Mouse (Mus musculus) stomach, embryonic 16.5 days (tissue): ENCODE data around the gene Ice2. TPM values are rescaled to one million over a fixed set of nuclear protein-coding genes. Genes with fewer than 3 reads are reported as not detected.

Source experiments
- ATAC-seq: fragments of 200-750 bp; cut with Nextera tagmentation; 2 replicates; pipeline ENCODE4 v1.8.0; 2017; ENCODE audit warnings: moderate number of reproducible peaks, moderate TSS enrichment; ENCODE audit not compliant: insufficient read depth, low FRiP score
- H3K27ac ChIP-seq: fragments of 300-500 bp; sonication (generic); 2 replicates; pipeline ENCODE4 v1.5.1; 2014; ENCODE audit warnings: low read length
- H3K27me3 ChIP-seq: fragments of 300-500 bp; sonication (generic); 2 replicates; pipeline ENCODE4 v1.6.1; 2014; ENCODE audit warnings: low read length, control low read depth, mixed read lengths; ENCODE audit not compliant: control insufficient read depth, insufficient read depth
- H3K36me3 ChIP-seq: fragments of 300-500 bp; sonication (generic); 2 replicates; pipeline ENCODE4 v1.6.1; 2014; ENCODE audit warnings: low read length; ENCODE audit not compliant: control insufficient read depth, insufficient read depth
- H3K4me1 ChIP-seq: fragments of 300-500 bp; sonication (generic); 2 replicates; pipeline ENCODE4 v1.6.1; 2014; ENCODE audit warnings: low read length, control low read depth, mixed read lengths; ENCODE audit not compliant: control insufficient read depth, insufficient read depth
- H3K4me2 ChIP-seq: fragments of 300-500 bp; sonication (generic); 2 replicates; pipeline ENCODE4 v1.6.1; 2014; ENCODE audit warnings: low read depth, low read length, mixed read lengths
- H3K4me3 ChIP-seq: fragments of 300-500 bp; sonication (generic); replicated peaks from 2 replicates; pipeline ENCODE4 v1.5.1; 2014; ENCODE audit warnings: mild to moderate bottlenecking, low read length
- H3K9ac ChIP-seq: fragments of 300-500 bp; sonication (generic); 2 replicates; pipeline ENCODE4 v1.6.1; 2014; ENCODE audit warnings: low read length
- H3K9me3 ChIP-seq: fragments of 300-500 bp; sonication (generic); replicated peaks from 2 replicates; pipeline ENCODE4 v1.6.1; 2016; ENCODE audit warnings: low read length, control low read depth; ENCODE audit not compliant: control insufficient read depth
- WGBS: fragments of 180-500 bp; shearing (Covaris S2); extraction: QIAGEN DNeasy Blood & Tissue Kit; methylation state at CpG from one replicate; pipeline ENCODE4 v1.1.7; 2014; 5-methylcytosine and 5-hydroxymethylcytosine counted together
- polyA plus RNA-seq: library from polyadenylated mRNA; unstranded; fragments of >200 nt; fragmentation: Nextera tagmentation; extraction: Ambion mirVana; gene quantifications from 2 replicates; pipeline ENCODE4 v1.2.1, GENCODE M21; 2015

Gene Ice2
- polyA plus RNA-seq, 1 experiment from 2014 or later = 16.8 TPM

DNA sequence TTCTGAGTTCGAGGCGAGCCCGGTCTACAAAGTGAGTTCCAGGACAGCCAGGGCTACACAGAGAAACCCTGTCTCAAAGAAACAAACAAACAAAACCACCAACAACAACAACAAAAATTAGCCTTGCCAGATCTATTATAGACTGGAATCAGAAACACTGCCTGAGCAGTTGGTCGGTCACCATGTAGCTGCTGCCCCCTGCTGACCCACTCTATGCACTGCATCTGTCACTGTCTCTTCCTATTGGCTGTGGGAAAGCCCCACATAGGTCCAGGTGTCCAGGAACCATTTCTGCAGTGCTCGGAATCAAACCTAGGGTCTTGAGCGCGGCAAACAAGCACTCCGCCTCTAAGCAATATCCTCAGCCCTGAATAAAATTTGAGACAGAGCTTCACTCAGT, 29.6 kb upstream of the Ice2 start:
- 81% methylated on average over 8 of the region's 8 CpGs for WGBS
- H3K4me1 ChIP-seq = no peaks in the 10 kb centered on the region

DNA sequence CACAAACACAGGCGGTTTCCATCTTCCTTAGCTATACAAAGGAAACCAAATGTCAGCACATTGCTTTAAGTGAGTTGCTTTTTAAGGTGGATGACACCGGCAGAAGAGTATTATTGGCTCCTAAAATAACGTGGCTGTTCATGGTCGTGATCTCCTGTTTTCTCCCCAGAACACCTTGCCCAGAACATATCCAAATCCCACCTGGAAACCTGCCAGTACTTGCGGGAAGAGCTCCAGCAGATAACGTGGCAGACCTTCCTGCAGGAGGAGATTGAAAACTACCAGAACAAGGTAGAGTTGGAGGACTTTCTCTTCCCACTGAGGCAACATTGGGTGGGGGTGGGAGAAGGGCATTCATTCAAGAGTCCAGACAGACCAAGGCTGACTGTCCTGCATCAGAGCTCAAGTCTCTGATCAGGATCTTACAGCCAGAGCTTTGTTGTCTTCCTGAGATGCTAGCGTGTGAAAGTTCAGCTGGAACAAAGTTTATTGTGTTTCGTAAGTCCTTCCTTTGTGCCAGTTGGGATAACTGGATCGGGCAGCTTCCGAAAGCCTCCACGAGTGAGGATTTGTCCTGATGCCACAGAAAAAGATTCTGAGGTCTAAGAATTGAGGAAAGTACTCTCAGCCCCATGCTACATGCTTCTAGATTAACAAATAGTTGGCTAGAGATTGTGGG, 26.5 kb upstream of the Ice2 start:
- Histone ChIP-seq H3K4me1 (no peaks in the 10 kb centered on the region), H3K4me3 (no peak overlapping the region), H3K27me3 (no peaks in the 10 kb centered on the region), H3K9me3 (no peaks in the 10 kb centered on the region), H3K36me3 (no peaks in the 10 kb centered on the region), H3K4me2 (no peak overlapping the region), H3K9ac (no peak overlapping the region), H3K27ac (no peak overlapping the region)
- 65% methylated on average over 11 of the region's 11 CpGs for WGBS
- no peak for ATAC-seq

More for the DNA sequence above, 29.6 kb upstream of the Ice2 start:
- no peaks in the 10 kb centered on the region for H3K9me3 ChIP-seq
- ATAC-seq = no peak
- H3K27me3 ChIP-seq = no peaks in the 10 kb centered on the region
- H3K9ac ChIP-seq = no peak overlapping the region
- no peak overlapping the region for H3K4me2 ChIP-seq
- H3K27ac ChIP-seq = no peak overlapping the region
- H3K36me3 ChIP-seq = no peaks in the 10 kb centered on the region
- no peak overlapping the region for H3K4me3 ChIP-seq

DNA sequence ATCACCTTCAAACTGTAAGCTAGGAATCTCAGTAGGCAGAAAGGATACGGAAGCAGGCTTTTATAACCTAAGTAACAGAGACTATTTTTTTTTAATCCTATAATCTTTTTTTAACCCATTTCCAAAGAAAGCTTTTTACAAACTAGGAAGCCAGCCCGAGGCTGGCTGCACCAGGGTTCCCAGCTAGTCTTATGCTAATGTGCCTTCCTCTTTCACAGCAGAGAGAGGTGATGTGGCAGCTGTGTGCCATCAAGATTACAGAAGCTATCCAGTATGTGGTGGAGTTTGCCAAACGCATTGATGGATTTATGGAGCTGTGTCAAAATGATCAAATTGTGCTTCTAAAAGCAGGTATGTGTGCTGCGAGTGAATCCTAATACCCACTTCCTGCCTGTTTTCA, 24.8 kb upstream of the Ice2 start:
- ATAC-seq = no peak
- H3K27ac ChIP-seq = no peak overlapping the region
- H3K36me3 ChIP-seq = no peaks in the 10 kb centered on the region
- WGBS = 47% methylated on average over 4 of the region's 4 CpGs
- H3K9ac ChIP-seq = no peak overlapping the region
- H3K4me1 ChIP-seq = no peaks in the 10 kb centered on the region
- H3K9me3 ChIP-seq = no peaks in the 10 kb centered on the region
- no peaks in the 10 kb centered on the region for H3K27me3 ChIP-seq
- H3K4me3 ChIP-seq = no peak overlapping the region
- H3K4me2 ChIP-seq = no peak overlapping the region

GRCm38 (mm10) chr9:69376982-69377653, 20.6 kb upstream of the Ice2 start:
- no peaks in the 10 kb centered on the region for H3K27me3 ChIP-seq
- H3K4me1 ChIP-seq = no peaks in the 10 kb centered on the region
- no peak overlapping the region for H3K4me2 ChIP-seq
- no peak overlapping the region for H3K27ac ChIP-seq
- H3K9me3 ChIP-seq = no peaks in the 10 kb centered on the region
- ATAC-seq = no peak
- 83% methylated on average over 4 of the region's 4 CpGs for WGBS
- no peak overlapping the region for H3K4me3 ChIP-seq
- no peak overlapping the region for H3K9ac ChIP-seq
- no peaks in the 10 kb centered on the region for H3K36me3 ChIP-seq

DNA sequence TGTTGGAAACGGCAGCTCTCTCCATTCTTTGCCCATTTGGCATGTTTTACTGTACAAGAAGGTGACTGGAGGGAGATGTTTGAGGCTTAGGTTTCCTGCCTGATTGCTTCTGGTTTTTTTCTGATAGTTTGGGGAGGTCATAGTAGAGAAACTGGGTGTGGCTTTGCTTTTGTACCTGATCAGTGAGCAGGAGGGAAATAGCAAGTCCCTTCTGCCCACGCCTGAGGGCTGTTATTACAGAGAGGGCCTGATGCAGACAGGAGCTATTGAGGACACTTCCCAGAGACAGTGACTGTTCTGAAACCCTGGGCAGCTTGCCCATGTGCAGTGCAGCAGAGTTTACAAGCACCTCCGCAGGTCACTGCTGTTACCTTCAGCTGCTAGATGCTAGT, 20.1 kb upstream of the Ice2 start:
- WGBS = 77% methylated on average over 3 of the region's 3 CpGs
- H3K4me1 ChIP-seq = no peaks in the 10 kb centered on the region
- no peak overlapping the region for H3K9ac ChIP-seq
- no peaks in the 10 kb centered on the region for H3K9me3 ChIP-seq
- H3K36me3 ChIP-seq = no peaks in the 10 kb centered on the region
- no peak overlapping the region for H3K27ac ChIP-seq
- no peak overlapping the region for H3K4me3 ChIP-seq
- ATAC-seq = no peak
- no peak overlapping the region for H3K4me2 ChIP-seq
- no peaks in the 10 kb centered on the region for H3K27me3 ChIP-seq

DNA sequence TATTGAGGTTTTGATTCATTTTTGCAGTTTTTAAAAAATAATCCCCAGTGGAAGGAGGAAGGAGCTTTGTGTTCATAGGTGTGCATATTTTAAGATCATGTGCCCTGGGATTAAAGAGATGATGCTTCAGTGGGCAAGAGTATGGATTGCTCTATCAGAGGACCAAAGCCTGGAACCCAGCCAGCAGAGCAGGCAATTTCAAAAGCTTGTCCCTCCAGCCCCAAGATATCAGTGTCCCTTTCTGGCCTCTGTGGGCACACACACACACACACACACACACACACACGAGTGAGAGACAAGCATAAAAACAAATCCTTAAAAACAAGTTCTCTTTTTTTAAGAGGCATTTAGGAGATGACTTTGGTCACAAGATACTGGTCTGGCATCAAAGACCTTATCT, 17.2 kb upstream of the Ice2 start:
- Histone ChIP-seq H3K4me3 (no peak overlapping the region), H3K4me1 (no peaks in the 10 kb centered on the region), H3K27ac (no peak overlapping the region), H3K4me2 (no peak overlapping the region), H3K9me3 (no peaks in the 10 kb centered on the region), H3K36me3 (no peaks in the 10 kb centered on the region), H3K9ac (no peak overlapping the region), H3K27me3 (no peaks in the 10 kb centered on the region)
- ATAC-seq = no peak
- 41% methylated on average over 1 of the region's 1 CpGs for WGBS

- Histone ChIP-seq H3K9me3 (no peaks in the 10 kb centered on the region), H3K27me3 (no peaks in the 10 kb centered on the region), H3K9ac (no peak overlapping the region), H3K36me3 (no peaks in the 10 kb centered on the region), H3K27ac (no peak overlapping the region), H3K4me3 (no peak overlapping the region), H3K4me2 (no peak overlapping the region), H3K4me1 (no peaks in the 10 kb centered on the region)
- 57% methylated on average over 7 of the region's 7 CpGs for WGBS
- ATAC-seq = no peak
Measured at GRCm38 (mm10) chr9:69381741-69382140, 16.0 kb upstream of the Ice2 start.

DNA sequence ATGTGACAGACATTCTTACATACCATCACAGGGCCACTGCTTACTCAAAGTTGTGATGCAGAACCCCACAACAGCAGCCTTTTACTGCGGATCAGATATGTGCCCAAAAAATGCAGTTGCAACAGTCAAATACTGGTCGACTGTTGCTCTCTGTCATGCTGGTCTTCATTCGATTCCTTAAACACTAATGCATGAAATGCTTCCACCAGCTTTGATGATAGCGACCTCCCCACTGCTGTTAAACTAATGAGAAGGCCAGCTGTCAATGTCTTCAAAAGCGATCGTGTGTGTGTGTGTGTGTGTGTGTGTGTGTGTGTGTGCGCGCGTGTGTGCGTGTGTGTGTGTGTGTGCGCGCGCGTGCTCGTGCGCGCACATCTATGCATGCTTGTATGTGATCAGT, 13.2 kb upstream of the Ice2 start:
- Histone ChIP-seq H3K9ac (no peak overlapping the region), H3K4me2 (no peak overlapping the region), H3K4me1 (no peaks in the 10 kb centered on the region), H3K4me3 (no peak overlapping the region), H3K9me3 (no peaks in the 10 kb centered on the region), H3K36me3 (no peaks in the 10 kb centered on the region), H3K27me3 (no peaks in the 10 kb centered on the region), H3K27ac (no peak overlapping the region)
- ATAC-seq = no peak
- WGBS = 83% methylated on average over 17 of the region's 17 CpGs

GRCm38 (mm10) chr9:69384905-69385304, 12.8 kb upstream of the Ice2 start:
- ATAC-seq = no peak
- 54% methylated on average over 1 of the region's 1 CpGs for WGBS
- H3K27me3 ChIP-seq = no peaks in the 10 kb centered on the region
- no peaks in the 10 kb centered on the region for H3K36me3 ChIP-seq
- H3K9me3 ChIP-seq = no peaks in the 10 kb centered on the region
- H3K4me3 ChIP-seq = no peak overlapping the region
- H3K4me1 ChIP-seq = no peaks in the 10 kb centered on the region
- no peak overlapping the region for H3K27ac ChIP-seq
- no peak overlapping the region for H3K9ac ChIP-seq
- no peak overlapping the region for H3K4me2 ChIP-seq
